Mouse (Mus musculus) urinary bladder, postnatal 4 days (tissue): ENCODE results near the gene Prkce.

Source experiments
- DNase-seq, 2 experiments: peaks; one replicate each; pipeline ENCODE4 v3.0.0; 2021 to 2022; ENCODE audit warnings: low spot score in 2 of 2

Prkce gene

DNA sequence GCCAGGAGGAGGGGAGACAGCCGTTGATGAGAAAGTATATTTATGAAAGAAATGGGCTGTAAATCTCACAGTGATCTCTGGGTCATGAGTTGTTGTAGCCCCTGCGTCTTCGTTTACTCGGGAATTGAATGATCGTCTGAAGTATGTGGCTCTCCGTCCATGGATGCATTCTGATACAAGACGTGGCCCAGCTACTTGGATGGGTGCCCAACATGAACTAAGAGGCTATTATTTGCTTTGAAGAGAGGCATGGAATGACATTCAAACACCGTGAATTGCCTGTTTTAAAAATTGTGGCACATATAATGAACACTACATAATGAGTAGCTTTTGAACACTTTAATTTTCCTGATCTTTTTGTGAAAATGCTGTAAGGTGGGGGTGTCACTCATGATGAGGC, 93.5 kb downstream of the Prkce start:
- DNase-seq: no peak

DNA sequence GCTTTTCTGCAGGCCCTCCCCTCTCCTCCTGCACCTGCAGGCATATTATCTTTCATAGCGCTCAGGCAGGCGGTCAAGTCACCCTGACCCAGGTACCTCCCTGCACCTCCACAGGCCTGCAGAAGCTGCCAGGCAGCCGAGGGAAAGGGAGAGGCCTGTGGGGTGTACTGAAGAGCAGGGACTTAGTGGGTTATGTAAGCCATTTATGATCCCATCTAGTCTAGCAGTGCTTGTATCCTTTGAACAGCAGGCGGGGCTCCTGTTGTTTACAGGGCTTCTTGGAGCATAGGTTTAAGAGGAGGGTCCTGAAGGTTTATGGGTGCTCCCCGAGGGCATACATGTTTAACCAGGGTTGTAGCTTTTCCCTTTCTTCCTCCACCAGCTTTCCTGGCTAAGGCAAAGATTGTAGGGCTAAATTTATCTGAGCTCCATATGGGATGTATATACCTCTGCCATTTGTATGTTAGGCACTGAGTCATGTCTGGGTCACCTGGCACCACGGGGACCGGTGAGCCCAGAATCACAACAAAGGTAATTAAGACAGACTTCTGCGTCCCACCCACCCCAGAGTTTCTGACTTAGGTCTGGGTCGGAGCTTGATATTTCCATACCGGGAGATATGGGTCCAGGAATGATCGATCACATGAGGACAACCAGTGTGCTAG, 96.5 kb downstream of the Prkce start:
- DNase-seq: no peak

DNA sequence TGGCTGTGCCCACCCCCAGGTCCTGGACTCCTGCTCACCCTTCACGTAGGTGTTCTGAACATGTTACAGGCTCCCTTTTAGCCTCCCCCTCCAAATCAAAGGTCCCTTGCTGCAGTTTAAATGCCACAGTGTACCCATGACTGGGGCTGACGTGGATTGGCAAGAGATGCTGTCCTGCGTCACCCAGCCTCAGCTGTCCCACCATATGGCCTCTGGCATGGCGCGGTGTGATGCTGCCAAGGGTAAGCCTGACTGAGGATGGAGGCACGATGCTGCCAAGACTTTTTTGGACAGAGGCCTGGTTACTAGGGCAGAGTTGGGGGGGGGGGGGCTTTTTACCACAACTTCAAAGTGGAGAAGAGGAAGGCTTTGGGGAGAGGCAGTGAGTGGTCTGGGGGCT, 98.5 kb downstream of the Prkce start:
- DNase-seq: no peak

DNA sequence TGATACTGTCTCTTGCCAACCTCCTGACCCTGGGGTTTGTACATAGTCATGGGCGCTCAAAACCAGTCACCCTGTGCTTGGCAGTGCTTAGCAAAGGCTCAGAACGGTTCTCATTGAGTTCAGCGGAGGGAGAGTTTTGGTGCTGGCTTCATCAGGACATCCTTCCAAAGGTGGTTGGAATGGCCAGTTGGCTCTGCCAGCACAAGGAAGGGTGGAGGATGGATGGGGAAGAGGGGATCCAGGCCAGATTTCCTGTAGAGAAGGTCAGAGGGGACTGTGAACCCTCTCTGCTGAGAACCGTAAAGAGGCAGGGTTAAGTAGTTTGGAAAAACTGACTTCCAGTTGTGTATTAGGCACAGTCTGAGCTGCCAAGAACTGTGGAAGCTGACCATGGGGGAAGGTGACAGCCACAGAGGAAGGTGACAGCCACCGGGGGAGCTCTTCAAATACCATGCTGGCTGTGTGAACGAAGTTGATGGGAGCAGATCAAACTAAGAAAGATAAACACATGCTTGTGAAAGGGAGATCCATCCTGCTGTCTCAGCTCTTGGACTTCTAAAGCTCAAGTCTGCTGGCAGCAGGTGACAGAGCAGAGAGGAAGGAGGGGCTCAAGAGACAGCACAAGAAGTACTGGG, 99.7 kb downstream of the Prkce start:
- DNase-seq: no peak

DNA sequence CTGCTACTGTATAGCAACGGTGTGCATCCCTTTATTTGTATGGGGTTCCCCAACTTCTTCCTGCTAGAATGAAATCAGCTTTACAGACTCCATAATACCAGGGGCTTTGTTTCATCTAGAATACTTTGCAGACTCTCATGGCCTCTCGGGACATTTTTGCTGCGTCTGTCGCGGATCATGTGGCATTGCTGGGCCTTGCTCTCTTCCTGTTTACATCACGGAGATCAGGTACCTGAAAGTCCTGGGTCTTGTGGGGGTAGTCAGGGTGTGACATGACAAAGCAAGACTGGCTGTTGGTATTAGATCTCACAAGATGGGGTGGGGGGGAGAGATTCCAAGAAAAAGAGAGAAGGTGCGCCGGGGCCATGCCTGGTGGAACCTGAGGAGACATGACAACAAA, 102.1 kb downstream of the Prkce start:
- DNase-seq: no peak

DNA sequence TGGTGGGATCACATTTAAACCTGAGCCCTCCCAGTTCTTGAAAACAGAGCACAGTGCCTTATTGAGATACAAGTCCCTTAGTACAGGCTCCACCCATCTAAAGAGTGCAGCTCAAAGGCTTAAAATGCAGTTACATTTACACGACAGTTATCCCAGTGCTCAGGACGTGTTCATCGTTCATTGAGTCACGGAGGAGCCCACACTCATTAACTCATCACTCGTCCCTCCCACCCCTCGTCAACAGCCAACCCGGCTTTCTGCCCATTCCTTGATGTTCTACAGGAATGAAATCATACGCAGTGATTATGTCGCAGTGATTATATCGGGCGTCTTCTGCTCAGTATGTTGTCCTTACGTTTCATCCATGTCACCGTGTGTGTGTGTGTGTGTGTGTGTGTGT, 102.9 kb downstream of the Prkce start:
- no peak for DNase-seq

DNA sequence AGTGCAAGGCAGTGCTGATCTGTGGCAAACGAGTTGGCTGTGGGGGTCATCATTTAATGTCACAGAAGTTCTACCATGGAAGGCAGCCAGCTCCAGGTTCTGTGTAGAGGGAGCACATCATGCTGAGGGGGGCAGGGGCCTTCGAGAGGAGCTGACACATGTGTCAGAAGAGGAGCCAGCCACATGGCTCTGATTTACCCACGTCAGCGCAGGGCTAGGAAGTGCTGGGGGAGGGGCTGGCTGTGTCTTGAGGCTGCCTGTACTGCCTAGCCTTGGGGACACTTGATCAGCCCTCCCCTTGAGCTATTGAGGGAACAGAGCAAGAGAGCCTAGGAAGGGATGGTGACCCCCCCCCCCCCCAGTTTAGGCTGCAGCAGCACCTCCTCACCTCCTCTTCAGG, 103.7 kb downstream of the Prkce start:
- no peak for DNase-seq

DNA sequence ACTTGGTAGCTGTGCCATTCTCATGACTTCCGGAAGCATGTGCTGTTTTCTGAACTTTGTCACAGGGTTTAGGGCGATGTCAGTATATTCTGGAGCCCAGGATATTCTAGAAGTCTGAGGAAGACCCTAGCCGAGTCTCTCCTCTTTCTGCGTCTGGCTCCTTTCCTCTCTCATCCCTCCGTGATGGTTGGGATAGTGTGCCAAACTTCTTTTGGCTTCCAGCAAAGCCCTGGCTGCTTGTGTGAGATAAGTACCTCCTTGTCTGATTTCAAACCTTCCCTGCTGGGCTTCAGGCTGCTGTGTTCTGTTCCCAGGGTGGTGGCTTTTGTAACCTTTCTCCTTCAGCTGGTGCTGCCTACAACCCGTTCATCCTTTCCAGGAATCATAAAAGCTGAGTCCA, 105.4 kb downstream of the Prkce start:
- no peak for DNase-seq

DNA sequence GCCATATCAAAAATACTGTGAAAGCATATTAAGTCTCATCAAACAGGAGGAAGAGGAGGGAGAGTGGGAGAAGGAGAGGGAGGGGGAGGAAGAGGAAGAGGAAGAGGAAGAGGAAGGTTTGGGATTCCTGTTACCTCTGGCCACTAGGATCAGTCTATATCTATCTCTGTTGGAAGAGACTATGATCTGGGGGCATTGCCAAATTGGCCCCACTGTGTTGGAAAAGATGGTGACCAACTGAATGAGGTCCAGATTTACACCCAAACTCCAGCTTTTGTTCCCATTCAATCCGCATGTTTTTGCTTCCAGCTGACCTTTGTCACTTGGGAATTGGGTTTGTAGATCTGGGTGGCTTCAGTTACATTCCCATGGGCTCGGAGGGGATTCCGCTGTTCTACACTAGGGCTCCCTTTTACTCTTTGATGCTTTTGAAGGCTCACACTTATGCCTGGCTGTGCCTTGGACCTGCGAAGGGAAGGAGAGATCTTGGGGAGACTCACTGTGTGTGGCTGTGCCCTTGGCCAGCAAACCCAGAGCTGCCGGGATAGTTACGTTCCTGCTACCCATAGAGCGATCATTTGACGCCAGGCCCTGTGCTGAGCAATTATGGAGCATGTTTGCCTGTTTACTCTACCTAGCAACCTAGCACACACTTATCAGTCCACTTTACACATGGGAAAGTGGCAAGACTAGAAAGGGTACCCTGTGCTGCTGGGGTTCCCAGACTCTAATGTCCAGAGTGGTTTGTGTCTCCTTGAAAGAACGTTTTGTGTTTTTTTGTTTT, 106.2 kb downstream of the Prkce start:
- DNase-seq: no peak

DNA sequence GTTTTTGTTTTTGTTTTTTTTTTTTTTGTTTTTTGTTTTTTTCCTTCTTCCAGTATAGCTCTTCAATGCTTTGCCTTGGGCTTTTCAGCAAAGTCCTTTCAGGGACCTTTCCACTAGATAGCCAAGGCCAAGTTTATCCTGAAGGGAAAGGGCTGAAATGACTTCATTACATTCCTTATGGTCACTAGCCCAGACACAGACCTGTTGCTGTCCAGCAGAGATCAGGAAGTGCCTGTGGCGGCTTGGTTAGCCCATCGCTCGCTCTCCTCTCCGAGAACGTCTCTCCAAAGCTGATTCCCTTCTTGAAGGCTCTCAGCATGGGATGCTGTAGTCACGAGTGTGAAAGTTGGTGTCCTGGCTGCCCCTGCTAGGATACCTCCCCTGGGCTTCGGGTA, 106.8 kb downstream of the Prkce start:
- no peak for DNase-seq

DNA sequence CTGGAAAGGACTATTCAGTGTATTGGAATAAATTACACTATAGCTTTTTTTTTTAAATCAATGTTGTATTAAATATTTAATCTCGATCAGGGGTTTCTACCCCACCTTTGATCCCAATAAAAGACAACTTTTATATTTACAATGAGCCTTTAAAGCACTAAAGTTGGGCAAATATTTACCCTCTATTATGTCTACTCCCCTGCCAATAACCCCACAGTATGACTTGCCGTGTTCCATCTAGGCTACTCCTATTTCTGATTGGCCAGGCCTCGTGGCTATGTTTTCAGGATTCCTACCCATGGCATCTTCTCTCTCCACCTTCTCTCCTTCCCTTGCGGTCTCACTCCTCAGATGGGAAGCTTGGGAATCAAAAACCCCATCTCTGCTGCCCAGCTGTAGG, 108.8 kb downstream of the Prkce start:
- DNase-seq: no peak

DNA sequence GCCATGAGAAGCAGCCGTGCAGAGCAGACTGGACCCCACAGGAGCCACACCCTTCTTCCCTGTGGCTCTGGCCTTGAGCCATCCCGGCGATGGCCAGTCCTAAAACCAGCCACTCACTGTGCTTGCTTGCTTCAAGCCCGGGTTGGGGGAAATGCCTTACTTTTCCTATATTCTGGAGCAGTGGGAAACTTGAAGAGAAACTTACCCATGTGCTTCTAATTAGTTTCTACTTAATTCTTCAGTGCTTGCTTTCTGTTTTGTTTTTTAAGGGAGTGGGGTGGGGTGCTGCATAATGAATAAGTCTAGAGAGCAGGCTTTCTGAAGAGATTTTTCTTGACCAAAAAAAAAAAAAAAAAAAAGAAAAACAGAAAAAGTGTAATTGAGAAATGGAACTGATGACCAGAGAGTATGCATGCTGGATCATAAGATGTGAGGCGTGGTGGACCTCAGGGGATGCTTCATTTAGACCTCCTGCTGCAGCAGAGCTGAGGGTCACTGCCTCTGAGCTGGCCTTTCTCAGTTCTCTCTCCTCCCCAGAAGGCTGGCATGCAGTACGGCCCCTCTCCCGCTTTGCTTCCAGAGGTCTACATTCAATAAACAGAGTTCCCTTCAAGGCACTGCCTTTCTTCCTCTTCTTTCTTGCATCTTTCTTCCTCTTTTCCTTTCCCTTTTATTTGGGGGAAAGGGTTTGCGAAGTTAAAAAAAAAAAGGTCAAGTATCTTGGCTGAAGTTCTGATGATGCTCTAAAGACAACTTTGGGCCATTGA, 109.6 kb downstream of the Prkce start:
- DNase-seq: no peak

DNA sequence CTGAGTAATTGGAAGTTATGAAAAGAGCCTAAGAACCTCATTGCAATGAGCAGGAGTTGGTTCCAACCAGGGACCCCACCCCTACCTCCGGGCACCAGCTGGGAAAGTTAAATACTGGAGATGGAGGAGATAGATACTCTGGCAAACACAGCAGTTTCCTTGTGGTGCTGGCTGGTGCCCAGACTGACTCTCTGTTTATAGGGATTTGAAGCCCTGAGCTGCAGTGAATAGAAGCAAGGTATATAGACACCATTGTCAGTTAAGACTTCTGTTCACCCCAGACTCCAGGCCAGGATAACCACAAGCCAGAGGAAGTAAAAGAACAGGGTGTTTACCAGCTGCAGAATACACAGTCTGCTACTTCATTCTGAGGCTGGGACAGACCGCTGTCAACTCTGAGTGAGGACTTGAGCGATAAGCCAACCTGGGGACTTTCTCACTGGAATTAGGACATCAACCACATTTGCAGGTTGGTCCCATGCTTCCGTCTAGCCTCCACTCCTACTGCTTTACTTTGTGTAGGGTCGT, 110.5 kb downstream of the Prkce start:
- no peak for DNase-seq

DNA sequence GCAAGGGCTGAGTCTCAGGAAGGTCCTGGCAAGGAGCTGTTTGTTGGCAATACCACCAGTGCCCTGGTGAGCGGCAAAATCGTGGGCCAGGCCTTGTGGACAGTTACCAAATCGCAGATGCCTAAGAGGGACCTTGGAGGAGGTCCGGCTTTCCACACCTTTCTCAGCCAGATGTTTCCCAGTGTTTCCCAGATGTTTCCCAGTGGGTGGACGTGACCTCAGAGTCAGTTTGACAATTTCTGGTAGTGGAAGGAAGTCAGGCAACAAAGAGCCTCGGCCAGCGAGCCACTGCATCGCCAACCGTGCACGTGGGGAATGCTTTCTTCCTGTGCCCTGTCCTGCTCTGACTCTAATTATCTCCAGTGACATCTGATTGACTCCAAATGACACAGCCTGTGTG, 112.2 kb downstream of the Prkce start:
- DNase-seq: no peak

DNA sequence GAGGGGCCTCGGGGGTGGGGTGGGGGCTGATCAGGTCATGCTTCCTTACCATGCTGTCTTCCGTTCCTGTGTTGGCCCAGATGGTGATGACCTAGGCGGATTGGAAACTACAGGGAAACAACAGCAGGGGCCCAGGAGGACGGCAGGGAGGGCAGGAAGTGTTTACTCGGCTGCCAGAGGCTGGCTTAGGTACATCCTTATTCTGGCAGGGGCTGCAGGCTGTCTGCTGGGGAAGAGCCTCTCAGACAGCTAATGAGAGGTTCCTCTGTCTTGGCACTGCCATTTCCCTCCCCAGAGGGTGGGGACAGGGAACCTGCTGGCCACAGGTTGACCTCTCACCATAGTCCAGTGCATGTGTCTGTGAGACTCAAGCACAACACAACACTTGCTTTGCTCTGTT, 116.2 kb downstream of the Prkce start:
- no peak for DNase-seq

DNA sequence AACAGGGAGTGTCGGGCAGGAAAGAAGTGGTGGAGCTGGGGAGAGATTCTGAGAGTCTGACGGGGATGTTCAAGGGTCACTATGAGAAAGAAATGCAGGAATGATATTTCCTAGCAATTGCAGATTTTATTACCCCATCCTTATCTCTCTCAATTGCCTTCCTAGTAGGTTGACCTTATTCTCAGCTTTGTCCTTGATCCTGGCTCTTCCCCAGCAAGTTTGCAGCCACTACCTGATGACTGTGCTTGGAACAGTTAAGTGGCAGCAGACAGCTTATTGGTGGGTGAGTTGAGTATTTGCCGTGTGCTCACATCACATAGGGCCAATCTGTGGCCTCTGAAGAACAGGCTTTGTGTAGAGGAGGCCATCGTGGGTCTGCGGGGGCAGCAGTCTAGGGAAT, 117.5 kb downstream of the Prkce start:
- DNase-seq: no peak

DNA sequence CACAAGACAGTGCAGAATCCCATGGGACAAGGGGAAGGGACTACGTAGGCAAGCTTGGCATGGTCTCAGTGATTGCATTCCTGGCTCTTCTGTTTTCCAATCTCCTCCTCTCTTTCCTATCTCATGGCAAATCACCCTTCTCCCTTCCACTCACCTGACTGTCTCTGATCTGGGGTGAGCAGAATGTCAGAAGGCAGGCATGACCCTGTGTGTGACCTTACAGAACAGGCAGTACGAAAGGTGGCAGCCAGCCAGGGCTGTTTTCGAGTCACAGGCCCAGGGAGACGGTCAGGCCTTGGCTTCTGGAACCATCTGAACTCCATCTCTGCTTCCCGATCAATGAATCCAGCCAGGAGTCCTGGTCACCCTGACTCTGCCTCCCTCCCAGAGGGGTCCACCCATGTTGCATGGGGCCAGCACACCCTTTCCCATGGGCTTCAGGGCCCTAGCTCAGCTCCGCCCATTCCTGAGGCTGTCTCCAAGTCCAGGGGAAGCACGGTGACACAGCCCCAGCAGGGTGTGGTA, 119.2 kb downstream of the Prkce start:
- no peak for DNase-seq

DNA sequence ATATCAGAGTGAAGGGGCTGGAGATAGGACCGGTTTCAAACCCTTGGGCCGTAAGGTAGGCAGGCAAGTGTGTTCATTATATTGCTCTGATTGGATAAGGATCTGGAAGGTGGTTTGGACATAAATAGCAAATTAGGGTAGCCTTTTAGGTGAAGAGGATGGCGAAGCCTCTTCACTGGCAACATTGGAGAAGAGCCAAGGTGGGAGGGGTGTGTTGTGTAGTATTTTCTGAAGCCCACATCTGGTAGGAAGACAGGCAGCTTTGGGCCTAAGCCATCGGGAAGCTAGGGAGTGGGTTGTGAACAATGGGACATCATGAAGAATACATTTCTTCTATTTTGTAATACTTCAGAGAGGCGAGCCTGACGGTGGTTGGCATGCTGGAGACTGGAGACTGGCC, 125.1 kb downstream of the Prkce start:
- DNase-seq: no peak

DNA sequence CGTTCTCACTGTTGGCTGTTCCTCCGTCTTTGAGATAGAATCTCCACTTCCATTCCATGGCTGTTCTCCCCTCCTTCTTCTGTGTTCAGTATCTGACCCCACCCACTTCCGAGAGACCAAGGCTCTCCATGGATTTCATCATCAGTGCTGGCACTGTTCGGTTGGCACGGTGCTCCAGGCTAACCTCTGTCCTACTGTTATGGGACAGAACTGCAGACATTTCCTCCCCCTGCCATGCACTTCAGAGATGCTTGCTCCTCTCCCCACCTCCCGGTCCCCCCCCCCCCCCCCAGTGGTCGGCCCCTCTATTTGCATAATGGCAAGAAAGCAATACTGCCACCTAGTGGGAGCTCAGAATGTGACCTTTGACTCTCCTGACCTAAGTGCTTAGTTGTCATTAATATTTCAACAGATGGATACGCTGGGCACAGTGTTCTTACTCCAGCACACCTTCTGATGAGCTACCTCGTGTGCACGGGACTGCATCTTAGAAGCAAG, 125.7 kb downstream of the Prkce start:
- DNase-seq: no peak

DNA sequence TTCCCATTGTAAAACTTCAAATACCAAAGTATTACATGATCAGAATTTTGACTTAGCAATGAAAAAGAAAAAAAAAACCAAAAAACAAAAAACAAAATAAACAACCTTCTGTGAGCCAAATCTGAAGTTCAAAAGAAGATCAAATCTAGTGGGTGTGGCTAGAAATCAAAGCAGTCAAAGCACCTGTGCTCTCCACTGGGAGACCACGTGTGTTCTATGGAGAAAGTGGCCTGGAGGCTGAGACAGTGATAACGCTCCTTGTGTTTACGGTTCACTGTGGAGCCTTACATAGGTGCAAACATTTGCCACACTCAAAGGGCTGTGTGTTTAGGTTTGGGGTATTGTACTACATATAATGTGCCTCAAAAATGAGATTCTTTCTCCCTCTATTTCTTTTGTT, 132.0 kb downstream of the Prkce start:
- no peak for DNase-seq

DNA sequence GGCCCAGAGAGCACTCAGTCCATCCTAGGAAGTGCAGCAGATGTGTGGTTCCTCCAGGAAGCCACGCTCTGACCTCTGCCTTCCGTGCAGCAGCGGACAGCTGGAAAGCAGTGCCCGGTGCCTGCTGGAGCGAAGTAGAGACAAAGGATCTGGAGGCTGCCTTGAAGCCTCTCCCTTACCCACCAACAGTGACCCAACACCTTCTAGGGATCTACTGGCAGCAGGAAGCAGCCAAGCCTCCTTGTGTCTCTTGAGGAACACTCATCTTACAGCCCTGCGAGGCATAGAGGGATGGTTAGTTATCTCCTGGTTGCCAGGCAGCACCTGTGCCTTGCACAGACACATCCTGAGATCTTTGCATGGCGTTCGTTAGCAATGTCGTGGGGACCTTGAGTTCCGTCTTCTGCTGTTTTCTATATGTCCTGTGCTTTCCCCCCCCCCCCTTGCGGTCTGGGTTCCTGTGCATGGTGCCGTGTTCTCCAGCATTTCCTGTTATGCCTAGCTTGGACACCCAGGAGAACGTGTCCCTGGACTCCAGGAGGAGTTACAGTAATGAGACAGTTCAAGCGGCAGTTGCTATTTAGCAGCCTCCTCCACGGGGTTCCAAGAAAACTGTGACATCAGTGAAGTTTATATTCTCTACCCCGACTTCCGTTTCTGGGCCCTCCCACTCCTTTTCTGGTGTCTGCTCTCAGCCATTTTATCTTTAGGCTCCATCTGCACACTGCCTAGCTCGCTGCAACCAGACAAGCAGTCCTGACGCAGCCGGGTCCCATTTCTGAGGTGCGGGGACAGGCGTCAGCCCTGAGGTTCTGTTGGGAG, 133.4 kb downstream of the Prkce start:
- DNase-seq: no peak
